25 mouse cellular contexts compared by ENCODE assay signal in genomic region chr1:21455971-21456370, GRCm38 (mm10).
"Had no signal": no experiment of that assay in that cellular context is flagged by ENCODE, and none has a peak within 500 bp of the region (broad histone marks: within the 10 kb centered on the region; RNA-seq: fewer than 3 reads in every experiment).

No protein-coding gene starts in this region.

- H3K4me1 ChIP-seq: heart, embryonic 15.5 days; kidney, embryonic 15.5 days; limb, embryonic 13.5 days; limb, embryonic 15.5 days; liver, embryonic 12.5 days had no signal

- DNase-seq: heart, adult 11 months; heart, adult 2 months; heart, postnatal 14 days; heart, postnatal 36 days; kidney, adult 11 months; kidney, adult 2 months; kidney, adult 9 months; kidney, postnatal 14 days; kidney, postnatal 36 days; layer of hippocampus, adult 9-11 months; layer of hippocampus, postnatal 36 days; left cerebral cortex, postnatal 4 days had no signal

- H3K9me3 ChIP-seq: heart, embryonic 13.5 days; heart, embryonic 15.5 days; hindbrain, embryonic 13.5 days; hindbrain, embryonic 15.5 days; kidney, embryonic 15.5 days; limb, embryonic 13.5 days; limb, embryonic 15.5 days; liver, embryonic 12.5 days had no signal

- H3K9ac ChIP-seq: heart, embryonic 13.5 days; heart, embryonic 15.5 days; hindbrain, embryonic 13.5 days; hindbrain, embryonic 15.5 days; kidney, embryonic 15.5 days; limb, embryonic 13.5 days; limb, embryonic 15.5 days; liver, embryonic 12.5 days had no signal

- H3K4me2 ChIP-seq: heart, embryonic 11.5 days; heart, embryonic 13.5 days; heart, embryonic 15.5 days; hindbrain, embryonic 13.5 days; hindbrain, embryonic 15.5 days; kidney, embryonic 15.5 days; limb, embryonic 13.5 days; limb, embryonic 15.5 days; liver, embryonic 12.5 days had no signal

- H3K36me3 ChIP-seq: heart, embryonic 13.5 days; heart, embryonic 15.5 days; hindbrain, embryonic 13.5 days; hindbrain, embryonic 15.5 days; kidney, embryonic 15.5 days; limb, embryonic 13.5 days; limb, embryonic 15.5 days; liver, embryonic 12.5 days had no signal

- H3K4me3 ChIP-seq: heart, adult 2 months; heart, embryonic 13.5 days; heart, embryonic 15.5 days; hindbrain, embryonic 13.5 days; hindbrain, embryonic 15.5 days; kidney, embryonic 15.5 days; limb, embryonic 13.5 days; limb, embryonic 15.5 days; liver, embryonic 12.5 days had no signal

- ATAC-seq: forebrain, embryonic 16.5 days; hindbrain, postnatal 0 days; intestine, embryonic 16.5 days; liver, embryonic 12.5 days had no signal

- H3K27ac ChIP-seq: heart, adult 2 months; heart, embryonic 13.5 days; heart, embryonic 15.5 days; hindbrain, embryonic 13.5 days; hindbrain, embryonic 15.5 days; hindbrain, postnatal 0 days; kidney, embryonic 15.5 days; kidney, postnatal 0 days; limb, embryonic 13.5 days; limb, embryonic 15.5 days; liver, embryonic 12.5 days had no signal

- H3K27me3 ChIP-seq: heart, embryonic 13.5 days; heart, embryonic 15.5 days; hindbrain, embryonic 13.5 days; hindbrain, embryonic 15.5 days; kidney, embryonic 15.5 days; limb, embryonic 13.5 days; limb, embryonic 15.5 days; liver, embryonic 12.5 days had no signal
